Mouse (Mus musculus) spleen, postnatal 4 days (tissue): ENCODE measurements at regions not wholly inside any gene's neighbourhood (a gene's known extent, or its start where the extent isn't known, plus 50 kb on each side); places are given as distances from the start of the nearest gene placed in this dataset.

Experiments
- DNase-seq, 2 experiments: peaks; one replicate each; pipeline ENCODE4 v3.0.0; 2022; ENCODE audit warnings: low spot score in 2 of 2

GRCm38 (mm10) chr6:100143586-100144301 is 143.5 kb downstream of the Rybp start:
- no peak for DNase-seq

- DNase-seq: no peak
Measured at GRCm38 (mm10) chr6:100141225-100141624, 146.1 kb downstream of the Rybp start.

- no peak for DNase-seq
Measured at GRCm38 (mm10) chr6:100140581-100141114, 146.6 kb downstream of the Rybp start.

- no peak for DNase-seq
Measured at GRCm38 (mm10) chr6:100139809-100140208, 147.5 kb downstream of the Rybp start.

- no peak for DNase-seq
Measured at GRCm38 (mm10) chr6:100138659-100139058, 148.6 kb downstream of the Rybp start.

- no peak for DNase-seq
Measured at GRCm38 (mm10) chr6:100135177-100135576, 152.1 kb downstream of the Rybp start.

GRCm38 (mm10) chr6:100133970-100134369 is 153.3 kb downstream of the Rybp start:
- DNase-seq: no peak

- no peak for DNase-seq
Measured at GRCm38 (mm10) chr6:100132916-100133600, 154.2 kb downstream of the Rybp start.

- peak in 1 of 2 experiments; percentile 48 for DNase-seq
Measured at GRCm38 (mm10) chr6:100127221-100128143, 159.8 kb downstream of the Rybp start.

GRCm38 (mm10) chr6:100126736-100127135 is 160.5 kb downstream of the Rybp start:
- no peak for DNase-seq

GRCm38 (mm10) chr6:100126326-100126725 is 161.0 kb downstream of the Rybp start:
- DNase-seq: no peak

- no peak for DNase-seq
Measured at GRCm38 (mm10) chr6:100121240-100121639, 166.0 kb downstream of the Rybp start.

- DNase-seq: no peak
Measured at GRCm38 (mm10) chr6:100120017-100120944, 167.0 kb downstream of the Rybp start.

- DNase-seq: no peak
Measured at GRCm38 (mm10) chr6:100117084-100117483, 170.2 kb downstream of the Rybp start.

- no peak for DNase-seq
Measured at GRCm38 (mm10) chr6:100113393-100114137, 173.7 kb downstream of the Rybp start.

GRCm38 (mm10) chr6:100110981-100111660 is 176.2 kb downstream of the Rybp start:
- DNase-seq: no peak

GRCm38 (mm10) chr6:100109979-100110378 is 177.3 kb downstream of the Rybp start:
- peak in 1 of 2 experiments; percentile 18 for DNase-seq

GRCm38 (mm10) chr6:100109351-100109750 is 177.9 kb downstream of the Rybp start:
- no peak for DNase-seq

- DNase-seq: no peak
Measured at GRCm38 (mm10) chr6:100107508-100107907, 179.8 kb downstream of the Rybp start.
